Mouse (Mus musculus) liver (tissue): Measurements from ENCODE around the gene Alk.

Experiments used
- DNase-seq: peaks from one replicate; pipeline ENCODE4 v3.0.0-alpha.2; 2020; ENCODE audit warnings: mixed read lengths

The Alk gene

GRCm38 (mm10) chr17:72604610-72604980 lies at the start of gene Alk:
Alk (minus strand) TSS chr17:72604627.
- peak; percentile 86 for DNase-seq

DNA sequence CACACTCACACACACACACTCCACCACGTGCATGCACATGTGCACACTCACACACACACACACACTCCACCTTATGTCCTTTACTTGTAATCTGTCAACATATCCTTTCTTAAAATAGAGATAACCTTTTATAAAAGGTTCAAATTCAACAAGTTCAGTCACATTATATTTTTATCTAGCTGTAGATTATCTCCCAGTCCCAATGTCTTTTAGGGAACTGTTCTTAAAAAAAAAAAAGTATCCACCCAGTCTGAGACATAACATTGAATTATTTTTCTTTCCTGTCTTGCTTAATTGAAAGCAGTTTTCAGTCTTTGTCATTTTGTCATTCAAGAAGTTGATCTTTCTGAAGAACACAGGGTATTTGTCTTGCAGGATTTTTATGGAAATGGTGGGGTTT lies 48.4 kb upstream of the Alk start:
- no peak for DNase-seq

DNA sequence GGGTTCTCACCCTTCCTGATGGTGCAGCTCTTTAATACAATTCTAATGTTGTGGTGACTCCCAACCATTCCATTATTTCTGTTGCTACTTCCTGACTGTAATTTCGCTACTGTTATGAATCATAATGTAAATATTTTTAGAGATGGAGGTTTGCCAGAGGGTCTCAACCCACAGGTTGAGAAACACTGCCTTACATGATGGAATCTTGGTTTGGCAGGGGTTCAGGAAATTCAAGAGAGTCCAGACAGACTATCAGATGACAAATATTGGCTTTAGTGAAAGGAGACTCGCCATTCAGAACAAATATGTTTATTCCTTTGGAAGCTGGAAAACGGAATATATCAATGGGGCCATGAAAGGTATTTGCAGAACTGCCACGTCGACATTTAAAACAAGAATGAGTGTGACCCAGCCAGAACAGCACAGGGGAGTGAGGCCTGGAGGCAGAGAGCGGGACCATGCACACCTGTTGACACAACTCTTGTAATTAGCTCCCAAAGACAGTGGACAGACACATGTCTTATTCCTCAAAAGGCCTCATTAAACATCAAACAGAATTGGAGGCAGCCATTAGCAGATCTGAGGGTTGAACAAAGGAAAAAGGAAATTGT lies 44.3 kb upstream of the Alk start:
- no peak for DNase-seq

- DNase-seq: no peak
Observed at GRCm38 (mm10) chr17:72646167-72646566, 41.7 kb upstream of the Alk start.

DNA sequence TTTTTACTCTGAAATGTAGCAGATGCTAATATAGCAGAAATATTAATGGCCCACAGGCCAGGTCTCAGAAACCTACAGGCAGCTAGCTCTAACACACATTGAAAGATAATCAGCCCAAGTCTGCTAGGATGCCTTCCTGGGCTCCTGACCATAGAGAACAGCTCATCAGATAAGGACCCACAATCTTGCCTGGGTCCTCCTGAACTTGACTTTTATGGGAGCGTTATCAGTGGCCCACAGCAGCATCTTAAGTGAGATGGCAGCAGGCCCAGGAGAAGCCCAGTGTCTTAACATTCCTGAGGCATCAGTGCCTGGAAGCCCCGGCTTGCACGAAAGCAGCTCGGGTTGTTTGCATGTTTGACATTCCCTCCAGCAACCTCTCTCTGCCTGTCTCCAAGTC lies 35.7 kb upstream of the Alk start:
- DNase-seq: no peak

- no peak for DNase-seq
Observed at GRCm38 (mm10) chr17:72639400-72639799, 35.0 kb upstream of the Alk start.

- peak; percentile 71 for DNase-seq
Observed at GRCm38 (mm10) chr17:72606251-72606650, 1.8 kb upstream of the Alk start.

DNA sequence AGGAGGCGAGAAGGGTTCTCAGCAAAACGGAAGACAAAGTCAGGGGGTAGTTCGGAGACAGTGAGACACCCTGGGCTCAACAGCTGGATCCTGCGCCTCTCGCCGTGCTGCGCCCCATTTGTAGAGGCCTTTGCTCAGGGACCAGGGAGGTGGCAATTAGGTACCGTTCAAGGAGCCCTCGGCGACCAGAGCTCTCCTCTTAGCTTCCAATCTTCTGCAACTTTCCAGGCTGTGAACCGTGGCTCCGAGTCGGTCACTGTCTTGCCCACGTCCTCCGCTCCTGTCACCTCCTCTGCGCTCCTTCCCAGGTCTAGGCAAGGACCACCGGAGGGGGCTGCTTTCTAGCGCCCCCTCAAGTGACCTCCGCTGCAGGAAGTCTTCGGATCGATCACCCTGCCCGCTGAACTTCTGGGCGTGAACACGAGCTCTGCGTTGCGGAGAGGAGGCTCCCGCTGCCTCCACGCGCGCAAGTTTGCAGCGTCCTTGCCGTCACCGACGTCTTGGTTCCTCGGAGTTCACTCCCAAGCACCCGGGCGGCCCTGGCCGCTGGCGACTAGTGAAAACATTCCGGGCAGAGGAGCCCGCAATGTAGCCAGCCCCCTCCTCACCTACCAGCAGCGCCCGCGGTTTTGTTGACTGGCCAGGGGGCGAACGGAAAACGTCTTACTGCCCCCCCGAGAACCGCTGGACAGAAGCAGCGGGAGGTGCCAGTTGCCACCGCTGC lies 379 bp downstream of the Alk start:
- DNase-seq: peak; percentile 3

DNA sequence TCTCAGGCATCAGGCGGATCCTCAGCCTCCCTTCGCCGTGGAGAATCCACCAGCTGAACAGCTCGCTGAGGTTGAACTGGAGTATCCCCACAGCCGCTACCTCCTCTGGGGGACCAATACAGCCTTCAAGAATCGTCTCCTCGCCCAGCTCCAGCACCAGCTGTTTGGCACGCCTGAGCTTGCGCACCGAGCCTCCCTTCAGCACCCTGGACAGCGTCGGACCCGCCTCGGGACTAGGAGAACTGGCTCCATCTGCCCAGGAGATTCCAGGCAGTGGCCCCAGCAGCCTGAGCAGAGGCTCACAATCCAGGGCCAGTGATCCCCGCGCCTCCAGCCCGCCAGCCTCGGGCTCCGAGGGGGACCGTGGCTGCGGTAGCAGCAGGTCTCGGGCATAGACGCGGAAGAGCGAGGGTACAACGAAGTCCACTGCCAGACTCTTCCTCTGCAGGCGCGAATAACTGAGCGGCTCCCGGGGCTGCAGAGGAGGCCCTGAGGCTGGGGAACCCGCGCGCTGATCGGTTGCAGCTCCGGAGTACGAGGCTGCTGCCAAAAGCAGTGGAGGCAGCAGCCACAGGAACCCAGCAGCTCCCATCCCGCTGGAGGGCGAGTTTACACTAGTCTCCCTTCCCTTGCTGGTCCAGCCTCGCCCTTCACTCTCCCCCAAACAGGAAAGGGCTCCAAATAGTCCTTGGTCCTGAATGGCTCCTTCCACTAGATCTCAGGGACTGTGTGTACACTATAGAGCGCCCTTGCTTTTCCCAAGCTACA lies 1.1 kb downstream of the Alk start:
- DNase-seq: peak; percentile 76

DNA sequence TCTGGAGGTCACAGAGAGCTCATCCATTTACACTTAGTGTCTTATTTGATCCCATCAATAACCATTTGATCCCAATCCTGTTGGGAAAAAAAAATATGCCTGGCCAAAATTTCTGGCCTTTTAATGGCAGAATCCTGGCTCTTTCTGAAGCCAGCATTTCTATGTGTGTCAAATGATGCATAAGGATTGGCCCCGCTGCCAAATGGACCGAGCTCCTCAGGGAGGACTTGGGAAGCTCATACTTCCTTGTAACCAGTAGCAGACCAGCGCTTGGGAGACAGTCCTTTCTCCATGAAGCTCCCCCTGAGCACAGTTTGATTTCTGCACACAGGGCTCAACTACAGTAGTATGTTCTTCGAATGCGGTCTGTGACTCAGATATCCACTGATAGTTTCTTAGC lies 3.6 kb downstream of the Alk start:
- no peak for DNase-seq

DNA sequence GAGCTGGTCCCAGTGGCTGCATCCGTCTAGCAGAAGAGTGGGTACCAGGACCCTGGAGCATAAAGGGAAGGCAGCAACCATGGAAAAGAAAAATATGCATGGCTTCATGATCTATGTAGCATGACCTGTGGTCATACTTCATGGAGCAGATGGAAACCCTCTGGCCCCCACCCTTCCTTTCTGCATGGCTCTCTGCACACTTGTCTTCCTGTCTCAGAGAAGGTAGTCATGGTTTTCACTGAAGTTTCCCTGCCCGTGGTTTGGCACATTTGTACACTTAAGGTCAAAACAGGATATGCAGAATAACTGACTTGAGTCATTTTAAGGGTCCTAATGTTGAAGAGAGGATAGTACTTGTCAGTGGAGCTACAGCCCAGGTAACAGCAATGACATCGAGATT lies 16.8 kb downstream of the Alk start:
- DNase-seq: no peak

GRCm38 (mm10) chr17:72580142-72580541 lies 24.3 kb downstream of the Alk start:
- DNase-seq: no peak

DNA sequence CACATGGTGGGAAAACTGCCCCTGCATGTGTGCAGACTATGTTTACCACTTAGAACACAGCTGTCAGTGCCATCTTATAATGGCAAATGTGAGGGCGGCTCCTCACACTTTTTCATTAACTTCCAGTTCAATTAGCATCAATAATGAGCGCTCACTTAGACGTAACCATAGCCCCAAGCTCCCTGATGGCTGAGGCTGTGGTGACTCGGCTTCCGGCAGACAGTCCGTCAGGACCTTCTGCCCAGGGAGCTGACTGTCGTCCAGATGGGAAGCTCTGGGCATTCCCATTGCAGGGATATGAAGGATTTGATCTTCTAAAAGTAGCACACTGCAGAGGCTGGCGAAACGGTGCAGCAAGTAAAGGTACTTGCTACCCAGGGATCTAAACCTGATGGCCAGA lies 25.1 kb downstream of the Alk start:
- DNase-seq: no peak

- no peak for DNase-seq
Observed at GRCm38 (mm10) chr17:72571379-72571778, 33.0 kb downstream of the Alk start.

- DNase-seq: no peak
Observed at GRCm38 (mm10) chr17:72569491-72569890, 34.9 kb downstream of the Alk start.

DNA sequence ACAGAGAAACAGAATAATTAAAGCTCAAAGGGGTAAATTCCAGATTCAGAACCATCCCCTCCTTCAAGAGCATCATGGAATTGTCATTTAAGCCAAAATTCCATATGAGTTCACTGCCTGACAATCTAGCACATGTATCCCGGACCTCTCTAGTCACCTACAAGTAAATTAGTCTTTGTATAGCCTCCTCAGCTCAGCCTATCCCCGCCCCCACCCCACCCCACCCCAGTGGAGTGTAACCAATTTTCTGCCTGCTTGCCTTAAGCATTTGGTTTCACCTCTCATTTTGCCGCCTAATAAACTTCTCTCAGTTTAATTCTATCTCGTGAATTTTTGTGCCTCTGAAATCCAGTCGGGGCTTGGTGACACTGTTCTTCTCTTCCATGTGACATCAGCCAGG lies 41.0 kb downstream of the Alk start:
- DNase-seq: no peak

GRCm38 (mm10) chr17:72561471-72561870 lies 43.0 kb downstream of the Alk start:
- DNase-seq: no peak

- DNase-seq: no peak
Observed at GRCm38 (mm10) chr17:72560771-72561170, 43.7 kb downstream of the Alk start.

DNA sequence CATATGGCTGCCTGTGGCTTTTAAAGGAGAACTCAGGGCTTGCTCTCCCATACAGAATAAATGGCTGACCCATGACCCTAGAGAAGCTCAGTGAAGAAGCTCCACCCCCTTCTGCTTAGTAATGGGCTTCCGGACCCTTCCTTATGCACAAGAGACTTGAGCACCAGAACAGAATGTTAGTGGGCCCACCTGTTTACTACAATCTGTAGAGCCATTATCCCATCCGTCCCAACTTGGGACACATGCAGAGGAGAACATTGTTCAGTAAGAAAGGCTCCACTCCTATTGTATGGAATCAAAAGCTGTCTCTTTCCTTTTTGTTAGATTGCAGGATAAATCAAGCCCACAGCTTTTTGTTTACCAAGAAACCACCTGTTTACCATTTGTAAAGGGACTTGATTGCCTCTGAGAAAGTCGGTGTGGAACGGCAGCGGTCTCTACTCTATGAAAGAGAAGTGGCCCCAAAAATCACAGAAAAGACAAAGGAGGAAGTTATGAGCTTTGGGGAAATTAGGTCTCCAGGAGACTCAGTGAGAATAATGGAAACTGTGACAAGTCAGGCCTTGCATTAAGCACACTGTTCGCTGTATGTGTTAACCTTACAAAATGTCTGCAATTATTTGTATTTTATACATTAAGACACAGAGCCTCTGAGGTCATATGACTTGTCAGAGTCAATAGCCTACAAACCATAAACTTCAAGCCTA lies 47.2 kb downstream of the Alk start:
- DNase-seq: no peak

DNA sequence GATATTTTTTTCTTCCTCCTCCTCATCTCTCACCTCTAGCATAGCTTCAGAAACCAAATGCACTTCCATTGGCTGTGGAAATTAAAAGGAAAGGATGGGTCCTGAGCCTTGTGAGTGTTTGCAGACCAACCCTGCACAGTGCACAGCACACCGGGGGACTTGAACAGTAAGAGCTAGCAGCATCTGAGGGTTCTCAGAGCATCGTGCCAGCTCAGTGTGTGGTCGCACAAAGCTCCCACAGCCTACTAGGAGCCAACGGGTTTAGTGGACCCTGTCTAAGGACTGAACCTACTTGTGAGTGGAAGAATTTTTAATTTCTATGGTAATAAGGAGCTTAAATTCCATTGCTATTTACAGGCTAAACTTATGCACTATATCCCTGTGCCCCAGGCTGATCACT lies 58.2 kb downstream of the Alk start:
- no peak for DNase-seq

GRCm38 (mm10) chr17:72535304-72535703 lies 69.1 kb downstream of the Alk start:
- no peak for DNase-seq

DNA sequence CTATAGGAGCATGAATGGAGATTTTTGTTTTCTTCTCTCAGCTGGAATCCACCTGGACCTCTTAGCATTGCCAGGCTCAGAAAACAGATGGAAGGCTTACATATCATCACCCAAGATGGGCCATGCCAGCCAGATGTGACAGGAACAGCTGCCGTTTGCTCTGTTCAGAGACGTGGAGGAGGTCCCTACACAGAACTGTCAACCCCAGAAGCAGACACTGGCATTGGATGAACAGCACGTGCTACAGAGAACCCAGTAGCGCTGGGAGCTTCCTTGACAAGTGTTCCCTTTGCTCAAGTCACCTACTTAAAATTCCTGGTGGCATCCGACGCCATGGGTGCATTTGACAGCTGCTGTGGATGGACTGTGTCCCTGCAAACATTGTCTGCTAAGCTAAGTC lies 72.2 kb downstream of the Alk start:
- no peak for DNase-seq

DNA sequence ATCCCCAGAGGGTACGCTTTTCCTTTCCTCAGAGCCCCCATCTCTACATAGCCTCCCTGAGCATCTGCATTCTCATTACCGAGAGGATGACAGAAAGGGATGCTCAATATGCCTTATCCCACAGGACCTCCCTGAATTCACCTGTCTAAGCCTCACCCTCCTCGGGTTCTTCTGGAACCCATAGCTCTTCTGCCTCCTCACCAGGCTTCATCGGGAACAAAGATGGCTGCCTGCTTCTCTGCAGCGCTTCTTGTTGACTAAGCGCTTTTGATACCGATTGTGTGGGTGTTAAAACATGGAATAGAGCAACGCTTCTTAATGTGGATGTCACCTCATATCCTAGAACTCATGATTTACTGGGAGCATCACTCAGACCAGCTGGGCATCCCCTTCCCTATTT lies 75.9 kb downstream of the Alk start:
- no peak for DNase-seq

- DNase-seq: no peak
Observed at GRCm38 (mm10) chr17:72527481-72527880, 76.9 kb downstream of the Alk start.
